Mouse (Mus musculus): Measurements from ENCODE around the gene Gm5269. TPM values are rescaled to one million over a fixed set of nuclear protein-coding genes. Genes with fewer than 3 reads are reported as not detected.

Gene Gm5269
- polyA plus RNA-seq, 1 experiment from 2014 or later = not detected

DNA sequence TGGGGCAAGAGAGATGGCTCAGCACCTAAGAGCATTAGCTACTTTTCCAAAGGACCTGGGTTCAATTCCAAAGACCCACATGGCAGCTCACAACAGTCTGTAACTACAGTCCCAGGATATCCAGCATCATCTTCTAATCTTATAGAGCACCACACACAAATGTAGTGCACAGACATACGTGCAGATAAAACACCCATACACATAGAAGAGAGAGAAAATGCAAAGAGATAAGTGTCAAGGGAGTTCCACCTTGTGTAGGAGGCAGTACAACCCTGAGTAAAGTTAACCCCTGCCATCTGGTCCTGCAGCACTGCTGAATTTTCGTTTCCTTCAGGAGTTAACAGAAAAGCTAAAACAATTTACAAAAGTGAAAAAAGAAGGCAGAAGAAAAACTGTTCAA is 14.4 kb downstream of the Gm5269 start:
- H3K27me3 ChIP-seq = no peaks in the 10 kb centered on the region
- no peak for ATAC-seq (ENCODE audit: low read depth)
- 79% methylated on average over 2 of the region's 2 CpGs for WGBS
- H3K4me3 ChIP-seq = no peak overlapping the region
- no peaks in the 10 kb centered on the region for H3K4me1 ChIP-seq (replicated peaks)
- H3K36me3 ChIP-seq = no peaks in the 10 kb centered on the region
- no peak overlapping the region for H3K27ac ChIP-seq (replicated peaks)
- no peak overlapping the region for H3K4me2 ChIP-seq
- H3K9me3 ChIP-seq = no peaks in the 10 kb centered on the region
- no peak overlapping the region for H3K9ac ChIP-seq

DNA sequence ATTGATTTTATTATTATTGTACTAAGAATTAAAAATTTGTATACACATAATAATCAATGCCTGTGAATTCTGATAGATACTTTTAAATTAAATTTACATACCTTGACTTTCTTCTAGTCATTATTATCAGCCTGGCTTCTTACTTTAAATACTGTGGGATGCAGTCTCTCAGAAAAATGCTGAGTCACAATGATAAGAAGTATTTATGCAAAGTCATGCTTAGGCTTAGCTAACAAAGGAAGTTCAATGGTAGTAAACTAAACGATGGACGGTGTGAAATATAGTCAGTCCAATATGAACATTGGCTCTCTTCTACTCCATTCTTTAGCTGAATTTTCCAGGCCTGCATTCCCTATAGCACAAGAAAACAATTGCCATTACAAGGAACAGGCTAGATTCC is 16.8 kb downstream of the Gm5269 start:
- H3K4me1 ChIP-seq (replicated peaks) = no peaks in the 10 kb centered on the region
- H3K9ac ChIP-seq = no peak overlapping the region
- no peaks in the 10 kb centered on the region for H3K27me3 ChIP-seq
- H3K36me3 ChIP-seq = no peaks in the 10 kb centered on the region
- no peak overlapping the region for H3K4me3 ChIP-seq
- no peak for ATAC-seq (ENCODE audit: low read depth)
- no peak overlapping the region for H3K27ac ChIP-seq (replicated peaks)
- H3K4me2 ChIP-seq = no peak overlapping the region
- WGBS = 90% methylated on average over 2 of the region's 2 CpGs
- H3K9me3 ChIP-seq = no peaks in the 10 kb centered on the region

DNA sequence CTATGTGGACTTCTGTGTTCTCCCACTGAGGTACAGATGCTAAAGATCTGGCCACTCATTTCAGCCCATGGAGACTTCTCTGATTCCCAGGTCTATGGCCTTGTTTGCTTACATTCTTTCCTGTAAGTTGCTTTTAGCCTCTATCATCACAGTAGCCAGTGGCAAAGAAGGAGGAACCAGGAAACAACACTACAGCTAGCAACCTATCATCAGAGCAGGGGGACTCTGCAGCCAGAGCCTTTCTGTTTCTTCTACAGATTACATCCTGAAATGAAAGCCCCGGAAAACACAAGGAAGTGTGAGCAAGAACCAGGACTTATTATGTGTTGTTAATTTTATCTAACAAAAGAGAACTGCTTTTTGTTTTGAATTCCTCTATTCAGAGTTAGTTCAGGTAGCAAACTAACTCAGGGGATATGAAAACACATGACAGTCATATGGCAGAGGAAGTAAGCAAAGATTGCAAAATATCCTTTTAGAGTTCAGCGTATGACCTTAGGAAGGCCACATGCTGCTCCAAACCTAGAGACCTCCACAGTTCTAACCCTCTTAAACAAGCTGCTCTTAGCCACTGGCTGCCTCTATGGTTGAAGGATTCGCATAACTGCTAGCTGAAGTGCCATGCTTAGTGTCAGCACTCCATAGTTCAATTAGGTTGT is 21.5 kb downstream of the Gm5269 start:
- no peak for ATAC-seq (ENCODE audit: low read depth)
- no peak overlapping the region for H3K9ac ChIP-seq
- no peaks in the 10 kb centered on the region for H3K27me3 ChIP-seq
- no peaks in the 10 kb centered on the region for H3K9me3 ChIP-seq
- WGBS = 85% methylated on average over 3 of the region's 3 CpGs
- no peak overlapping the region for H3K4me3 ChIP-seq
- no peak overlapping the region for H3K27ac ChIP-seq (replicated peaks)
- H3K4me1 ChIP-seq (replicated peaks) = no peaks in the 10 kb centered on the region
- no peaks in the 10 kb centered on the region for H3K36me3 ChIP-seq
- no peak overlapping the region for H3K4me2 ChIP-seq

- Histone ChIP-seq H3K27me3 (no peaks in the 10 kb centered on the region), H3K36me3 (no peaks in the 10 kb centered on the region), H3K9ac (no peak overlapping the region), H3K4me1 (replicated peaks) (no peaks in the 10 kb centered on the region), H3K27ac (replicated peaks) (no peak overlapping the region), H3K4me3 (no peak overlapping the region), H3K4me2 (no peak overlapping the region), H3K9me3 (no peaks in the 10 kb centered on the region)
- no peak for ATAC-seq (ENCODE audit: low read depth)
- WGBS = 60% methylated on average over 1 of the region's 1 CpGs
Measured at GRCm38 (mm10) chr1:45868050-45868449, 22.0 kb downstream of the Gm5269 start.

DNA sequence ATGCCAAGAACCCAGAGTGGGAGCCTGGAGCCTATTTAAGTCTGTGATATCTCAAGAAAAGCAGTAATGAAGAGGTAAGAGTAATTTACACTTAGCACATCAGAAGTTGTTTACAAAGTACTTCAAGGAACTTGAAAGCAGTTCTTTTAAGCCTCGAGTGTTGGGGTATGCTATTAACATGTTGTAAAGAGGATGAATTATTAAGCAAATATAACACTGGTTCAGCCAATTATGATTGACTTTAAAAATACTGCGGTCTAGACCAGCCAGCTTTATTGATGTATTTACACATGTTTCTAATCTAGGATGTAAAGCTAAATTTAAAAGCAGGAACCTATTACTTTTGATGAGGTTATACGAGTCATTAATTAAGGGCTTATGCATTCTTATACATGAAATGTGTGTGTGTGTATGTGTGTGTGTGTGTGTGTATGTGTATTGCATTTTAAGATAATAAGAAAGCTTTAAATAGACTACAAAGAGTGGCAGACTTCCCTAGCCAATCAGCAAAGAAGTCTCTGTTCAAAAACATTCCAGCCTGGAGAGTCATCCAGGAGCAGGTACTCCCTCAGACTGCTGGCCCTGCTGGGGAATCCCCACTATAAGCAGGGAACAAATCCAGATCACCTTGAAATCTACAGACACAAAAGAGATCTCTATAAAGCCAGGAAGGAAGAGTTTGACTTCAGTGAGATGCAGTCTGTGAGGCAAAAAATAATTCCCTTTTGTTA is 23.6 kb downstream of the Gm5269 start:
- no peaks in the 10 kb centered on the region for H3K36me3 ChIP-seq
- WGBS = 72% methylated on average over 3 of the region's 3 CpGs
- ATAC-seq (ENCODE audit: low read depth) = no peak
- H3K27me3 ChIP-seq = no peaks in the 10 kb centered on the region
- no peak overlapping the region for H3K4me3 ChIP-seq
- no peaks in the 10 kb centered on the region for H3K9me3 ChIP-seq
- no peak overlapping the region for H3K9ac ChIP-seq
- no peak overlapping the region for H3K27ac ChIP-seq (replicated peaks)
- no peak overlapping the region for H3K4me2 ChIP-seq
- H3K4me1 ChIP-seq (replicated peaks) = no peaks in the 10 kb centered on the region

GRCm38 (mm10) chr1:45865727-45866126 is 24.3 kb downstream of the Gm5269 start:
- WGBS = 78% methylated on average over 5 of the region's 5 CpGs
- Histone ChIP-seq H3K9ac (no peak overlapping the region), H3K4me1 (replicated peaks) (no peaks in the 10 kb centered on the region), H3K36me3 (no peaks in the 10 kb centered on the region), H3K9me3 (no peaks in the 10 kb centered on the region), H3K27ac (replicated peaks) (no peak overlapping the region), H3K4me2 (no peak overlapping the region), H3K4me3 (no peak overlapping the region), H3K27me3 (no peaks in the 10 kb centered on the region)
- ATAC-seq (ENCODE audit: low read depth) = no peak

GRCm38 (mm10) chr1:45865316-45865715 is 24.8 kb downstream of the Gm5269 start:
- Histone ChIP-seq H3K27ac (replicated peaks) (no peak overlapping the region), H3K27me3 (no peaks in the 10 kb centered on the region), H3K4me1 (replicated peaks) (no peaks in the 10 kb centered on the region), H3K9ac (no peak overlapping the region), H3K36me3 (no peaks in the 10 kb centered on the region), H3K9me3 (no peaks in the 10 kb centered on the region), H3K4me2 (no peak overlapping the region), H3K4me3 (no peak overlapping the region)
- no peak for ATAC-seq (ENCODE audit: low read depth)
- 50% methylated on average over 1 of the region's 1 CpGs for WGBS

- no peak for ATAC-seq (ENCODE audit: low read depth)
- H3K27ac ChIP-seq (replicated peaks) = no peak overlapping the region
Measured at GRCm38 (mm10) chr1:45864564-45865014, 25.5 kb downstream of the Gm5269 start.

GRCm38 (mm10) chr1:45863641-45864040 is 26.4 kb downstream of the Gm5269 start:
- Histone ChIP-seq H3K4me2 (no peak overlapping the region), H3K36me3 (no peaks in the 10 kb centered on the region), H3K9ac (no peak overlapping the region), H3K4me1 (replicated peaks) (no peaks in the 10 kb centered on the region), H3K27me3 (no peaks in the 10 kb centered on the region), H3K9me3 (no peaks in the 10 kb centered on the region), H3K4me3 (no peak overlapping the region), H3K27ac (replicated peaks) (no peak overlapping the region)
- no peak for ATAC-seq (ENCODE audit: low read depth)
- WGBS = 98% methylated on average over 3 of the region's 3 CpGs

More at GRCm38 (mm10) chr1:45864564-45865014, 25.5 kb downstream of the Gm5269 start:
- Histone ChIP-seq H3K9me3 (no peaks in the 10 kb centered on the region), H3K4me1 (replicated peaks) (no peaks in the 10 kb centered on the region), H3K9ac (no peak overlapping the region), H3K4me3 (no peak overlapping the region), H3K4me2 (no peak overlapping the region), H3K27me3 (no peaks in the 10 kb centered on the region), H3K36me3 (no peaks in the 10 kb centered on the region)
- 59% methylated on average over 4 of the region's 4 CpGs for WGBS

DNA sequence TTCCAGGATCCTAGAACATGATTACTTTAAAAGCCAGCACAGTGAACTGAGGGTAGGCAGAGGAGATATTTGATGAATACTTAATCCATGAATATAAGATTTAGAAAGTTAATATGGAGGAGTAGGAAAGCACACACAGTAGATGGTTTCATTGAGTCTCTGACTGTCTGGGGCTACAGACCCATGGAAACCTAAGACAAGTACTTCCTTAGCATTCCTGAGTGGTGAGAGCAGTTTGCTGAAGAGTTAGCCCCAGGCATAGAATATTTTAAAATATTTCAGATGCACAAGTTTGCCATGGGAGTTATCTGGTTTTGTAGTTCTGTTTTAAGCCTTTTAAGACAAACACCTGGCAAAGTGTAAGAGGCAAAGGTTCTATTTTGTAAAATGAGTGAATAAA is 28.9 kb downstream of the Gm5269 start:
- Histone ChIP-seq H3K36me3 (no peaks in the 10 kb centered on the region), H3K27ac (replicated peaks) (no peak overlapping the region), H3K9me3 (no peaks in the 10 kb centered on the region), H3K9ac (no peak overlapping the region), H3K27me3 (no peaks in the 10 kb centered on the region), H3K4me1 (replicated peaks) (no peaks in the 10 kb centered on the region), H3K4me2 (no peak overlapping the region), H3K4me3 (no peak overlapping the region)
- ATAC-seq (ENCODE audit: low read depth) = no peak

GRCm38 (mm10) chr1:45860349-45860748 is 29.7 kb downstream of the Gm5269 start:
- Histone ChIP-seq H3K4me1 (replicated peaks) (no peaks in the 10 kb centered on the region), H3K9ac (no peak overlapping the region), H3K4me2 (no peak overlapping the region), H3K27ac (replicated peaks) (0 out of 2 replicates have a peak overlapping the region, but pooled peaks have one; percentile 23), H3K9me3 (no peaks in the 10 kb centered on the region), H3K4me3 (no peak overlapping the region), H3K27me3 (no peaks in the 10 kb centered on the region), H3K36me3 (no peaks in the 10 kb centered on the region)
- 64% methylated on average over 5 of the region's 5 CpGs for WGBS
- no peak for ATAC-seq (ENCODE audit: low read depth)

- Histone ChIP-seq H3K9ac (no peak overlapping the region), H3K27me3 (no peaks in the 10 kb centered on the region), H3K9me3 (no peaks in the 10 kb centered on the region), H3K4me2 (no peak overlapping the region), H3K4me3 (no peak overlapping the region), H3K27ac (replicated peaks) (no peak overlapping the region), H3K36me3 (no peaks in the 10 kb centered on the region), H3K4me1 (replicated peaks) (no peaks in the 10 kb centered on the region)
- no peak for ATAC-seq (ENCODE audit: low read depth)
- 88% methylated on average over 1 of the region's 1 CpGs for WGBS
Measured at GRCm38 (mm10) chr1:45858038-45858437, 32.0 kb downstream of the Gm5269 start.

- no peaks in the 10 kb centered on the region for H3K36me3 ChIP-seq
- WGBS = 81% methylated on average over 1 of the region's 1 CpGs
- H3K9ac ChIP-seq = no peak overlapping the region
- no peak overlapping the region for H3K4me2 ChIP-seq
- no peak overlapping the region for H3K27ac ChIP-seq (replicated peaks)
- no peak for ATAC-seq (ENCODE audit: low read depth)
- no peak overlapping the region for H3K4me3 ChIP-seq
- H3K9me3 ChIP-seq = no peaks in the 10 kb centered on the region
- no peaks in the 10 kb centered on the region for H3K4me1 ChIP-seq (replicated peaks)
- no peaks in the 10 kb centered on the region for H3K27me3 ChIP-seq
Measured at GRCm38 (mm10) chr1:45845466-45845865, 44.6 kb downstream of the Gm5269 start.

Measured in neural tube, embryonic 13.5 days (tissue).